Mouse (Mus musculus): ENCODE results near the gene Atg16l2. TPM values are rescaled to one million over a fixed set of nuclear protein-coding genes. Genes with fewer than 3 reads are reported as not detected.

Gene Atg16l2
- polyA plus RNA-seq, 1 experiment = 6.6 TPM

DNA sequence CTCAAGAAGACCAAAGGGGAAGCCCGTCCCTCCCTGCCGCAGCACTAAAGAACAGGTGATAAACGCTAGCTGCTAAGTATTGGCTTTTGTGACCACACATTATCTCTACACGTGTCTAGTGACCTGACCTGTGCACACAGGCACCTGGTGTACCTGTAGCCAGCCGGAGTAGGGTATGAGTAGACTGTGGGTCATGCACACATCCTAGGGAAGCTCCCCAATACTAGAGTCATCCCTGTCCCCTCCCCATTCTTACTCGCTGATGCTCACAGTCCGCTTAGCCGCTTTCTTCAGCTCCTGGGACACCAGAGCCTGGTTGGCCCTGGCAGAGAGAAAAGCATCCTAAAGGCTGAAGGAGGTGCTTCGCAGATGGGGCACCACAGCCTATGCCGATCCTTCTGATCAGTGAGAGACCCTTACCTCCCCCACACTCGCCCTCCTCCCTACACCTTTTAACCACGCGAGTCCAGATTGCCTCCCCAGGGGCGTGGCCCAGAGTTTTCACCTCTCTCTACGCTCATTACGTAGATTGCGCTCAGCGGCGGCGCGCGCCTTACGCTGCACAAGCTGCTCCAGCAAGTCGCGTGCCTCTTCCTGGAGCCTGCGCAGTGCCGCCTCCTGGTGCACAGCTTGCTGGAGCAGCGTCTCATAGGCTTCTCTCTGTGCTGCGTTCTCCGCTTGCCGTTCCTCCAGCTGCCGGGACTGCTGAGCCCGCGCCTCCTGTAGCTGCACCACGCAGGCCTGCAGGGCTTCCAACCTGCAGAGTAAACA, 5.6 kb downstream of the Atg16l2 start:
- H3ac ChIP-seq (ENCODE audit: control insufficient read depth, insufficient read length) = no peak overlapping the region
- H3K79me2 ChIP-seq (ENCODE audit: control insufficient read depth, insufficient read depth) = peaks cover 9% of the 10 kb centered on the region
- no peak overlapping the region for H3K4me2 ChIP-seq (ENCODE audit: low read depth)
- peaks cover 13% of the 10 kb centered on the region for H3K36me3 ChIP-seq (ENCODE audit: control insufficient read depth, insufficient read depth)
- no peaks in the 10 kb centered on the region for H3K27me3 ChIP-seq (ENCODE audit: control insufficient read depth, insufficient read depth, insufficient read length)
- no peak for TF ChIP-seq MYOD1 (IDR thresholded peaks at IDR 0.05; ENCODE audit: control insufficient read depth in 1 of 3, insufficient read length in 2 of 3, low read depth in 2 of 3)
- TF ChIP-seq TCF12 (IDR thresholded peaks at IDR 0.05; ENCODE audit: insufficient read depth, poor library complexity, severe bottlenecking) = no peak
- no peak for TF ChIP-seq SRF (IDR thresholded peaks at IDR 0.05; ENCODE audit: control insufficient read depth, insufficient read length, low read depth)
- no peak for TF ChIP-seq TCF3 (IDR thresholded peaks at IDR 0.05; ENCODE audit: insufficient read length, low read depth)
- no peak for TF ChIP-seq REST (IDR thresholded peaks at IDR 0.05; ENCODE audit: insufficient read depth, insufficient read length)
- no peak for TF ChIP-seq USF1 (IDR thresholded peaks at IDR 0.05; ENCODE audit: low read depth)
- TF ChIP-seq E2F4 (IDR thresholded peaks at IDR 0.05; ENCODE audit: insufficient read depth) = no peak
- TF ChIP-seq POLR2AphosphoS2 (IDR thresholded peaks at IDR 0.05; ENCODE audit: insufficient read length, low read depth) = no peak
- no peak for TF ChIP-seq MYOG (IDR thresholded peaks at IDR 0.05; ENCODE audit: control insufficient read depth in 1 of 3, insufficient read depth in 1 of 3, insufficient read length in 2 of 3, low read depth in 2 of 3)
- H3K4me3 ChIP-seq = no peak overlapping the region

DNA sequence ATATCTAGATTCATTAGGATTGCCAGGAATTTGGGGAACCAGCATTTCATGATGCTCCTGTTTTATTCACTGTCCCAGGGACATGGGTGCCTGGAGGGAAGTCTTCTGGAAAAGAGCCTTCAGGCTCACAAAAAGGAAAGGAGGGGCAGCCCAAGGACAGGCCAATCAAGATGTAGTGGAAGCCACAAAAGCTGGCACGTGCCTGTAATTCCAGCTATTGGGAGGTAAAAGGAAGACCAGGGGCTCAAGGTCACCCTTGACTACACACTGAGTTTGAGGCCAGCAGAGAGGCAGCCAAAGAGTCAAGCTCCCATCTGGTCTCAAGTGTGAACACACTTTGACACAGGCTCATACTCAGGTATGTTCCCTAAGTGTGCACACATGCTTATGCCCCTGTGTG, 6.6 kb downstream of the Atg16l2 start:
- Histone ChIP-seq H3K4me2 (ENCODE audit: low read depth) (no peak overlapping the region), H3K27me3 (ENCODE audit: control insufficient read depth, insufficient read depth, insufficient read length) (no peaks in the 10 kb centered on the region), H3ac (ENCODE audit: control insufficient read depth, insufficient read length) (no peak overlapping the region), H3K79me2 (ENCODE audit: control insufficient read depth, insufficient read depth) (peaks cover 3% of the 10 kb centered on the region), H3K4me3 (no peak overlapping the region), H3K36me3 (ENCODE audit: control insufficient read depth, insufficient read depth) (peaks cover 13% of the 10 kb centered on the region)
- TF ChIP-seq REST (IDR thresholded peaks at IDR 0.05; ENCODE audit: insufficient read depth, insufficient read length) (no peak), MAX (IDR thresholded peaks at IDR 0.05; ENCODE audit: low read depth) (no peak), E2F4 (IDR thresholded peaks at IDR 0.05; ENCODE audit: insufficient read depth) (no peak), TCF3 (IDR thresholded peaks at IDR 0.05; ENCODE audit: insufficient read length, low read depth) (no peak), SRF (IDR thresholded peaks at IDR 0.05; ENCODE audit: control insufficient read depth, insufficient read length, low read depth) (no peak), POLR2AphosphoS2 (IDR thresholded peaks at IDR 0.05; ENCODE audit: insufficient read length, low read depth) (no peak), USF1 (IDR thresholded peaks at IDR 0.05; ENCODE audit: low read depth) (no peak), CEBPB (IDR thresholded peaks at IDR 0.05; ENCODE audit: insufficient read depth, poor library complexity, severe bottlenecking) (no peak)

DNA sequence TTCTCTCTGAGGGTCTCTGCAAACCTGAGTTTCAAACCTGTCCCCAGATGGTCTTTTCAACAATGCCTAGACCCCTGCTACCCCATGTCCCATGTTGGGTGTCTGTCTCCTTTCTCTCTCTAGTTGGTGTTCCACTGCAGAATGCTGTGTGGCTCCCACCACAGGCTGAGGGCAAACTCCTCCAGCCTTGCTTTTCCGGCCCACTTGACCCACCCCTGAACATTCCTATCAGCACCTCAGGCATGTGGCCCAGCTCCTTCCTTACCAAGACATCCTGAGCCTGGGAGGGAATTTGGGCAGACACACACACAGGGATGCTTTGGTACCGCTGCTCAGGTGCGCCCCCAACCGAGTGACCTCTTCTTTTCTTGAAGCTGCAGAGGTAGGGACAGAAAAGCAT, 8.4 kb downstream of the Atg16l2 start:
- TF ChIP-seq MYOG (IDR thresholded peaks at IDR 0.05; ENCODE audit: control insufficient read depth in 1 of 3, insufficient read depth in 1 of 3, insufficient read length in 2 of 3, low read depth in 2 of 3) (no peak), MAX (IDR thresholded peaks at IDR 0.05; ENCODE audit: low read depth) (no peak), TCF3 (IDR thresholded peaks at IDR 0.05; ENCODE audit: insufficient read length, low read depth) (no peak), REST (IDR thresholded peaks at IDR 0.05; ENCODE audit: insufficient read depth, insufficient read length) (no peak), POLR2A (IDR thresholded peaks at IDR 0.05; ENCODE audit: insufficient read length, low read depth) (no peak)
- no peak overlapping the region for H3K4me3 ChIP-seq
- no peaks in the 10 kb centered on the region for H3K79me2 ChIP-seq (ENCODE audit: control insufficient read depth, insufficient read depth)
- no peak overlapping the region for H3ac ChIP-seq (ENCODE audit: control insufficient read depth, insufficient read length)
- H3K27me3 ChIP-seq (ENCODE audit: control insufficient read depth, insufficient read depth, insufficient read length) = no peaks in the 10 kb centered on the region
- H3K4me2 ChIP-seq (ENCODE audit: low read depth) = no peak overlapping the region
- H3K36me3 ChIP-seq (ENCODE audit: control insufficient read depth, insufficient read depth) = peaks cover 13% of the 10 kb centered on the region

DNA sequence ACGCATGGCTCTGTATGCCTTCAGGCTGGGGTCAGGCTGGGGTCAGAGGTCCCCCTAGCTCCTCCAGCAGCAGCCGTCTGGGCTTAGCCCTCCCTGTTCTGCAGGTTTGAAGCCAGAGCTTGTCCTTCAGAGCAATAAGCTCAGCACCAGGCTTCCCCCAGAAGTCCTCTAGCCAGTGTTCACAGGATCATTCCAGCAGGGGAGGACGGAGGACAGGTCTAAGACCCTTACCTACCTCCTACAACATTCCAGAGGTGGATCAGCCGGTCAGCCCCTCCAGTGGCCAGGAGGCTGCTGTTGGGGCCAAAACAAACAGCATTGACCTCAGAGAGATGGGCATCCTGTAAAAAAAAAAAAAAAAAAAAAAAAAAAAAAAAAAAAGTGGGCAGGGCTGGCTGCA, 8.9 kb downstream of the Atg16l2 start:
- no peak for TF ChIP-seq TCF12 (IDR thresholded peaks at IDR 0.05; ENCODE audit: insufficient read depth, poor library complexity, severe bottlenecking)
- no peak for TF ChIP-seq CEBPB (IDR thresholded peaks at IDR 0.05; ENCODE audit: insufficient read depth, poor library complexity, severe bottlenecking)
- no peak for TF ChIP-seq TCF3 (IDR thresholded peaks at IDR 0.05; ENCODE audit: insufficient read length, low read depth)
- TF ChIP-seq MAX (IDR thresholded peaks at IDR 0.05; ENCODE audit: low read depth) = no peak
- no peak for TF ChIP-seq POLR2AphosphoS2 (IDR thresholded peaks at IDR 0.05; ENCODE audit: insufficient read length, low read depth)
- no peak for TF ChIP-seq MYOD1 (IDR thresholded peaks at IDR 0.05; ENCODE audit: control insufficient read depth in 1 of 3, insufficient read length in 2 of 3, low read depth in 2 of 3)
- no peak for TF ChIP-seq E2F4 (IDR thresholded peaks at IDR 0.05; ENCODE audit: insufficient read depth)
- TF ChIP-seq POLR2A (IDR thresholded peaks at IDR 0.05; ENCODE audit: insufficient read length, low read depth) = no peak
- no peak overlapping the region for H3ac ChIP-seq (ENCODE audit: control insufficient read depth, insufficient read length)
- peaks cover 13% of the 10 kb centered on the region for H3K36me3 ChIP-seq (ENCODE audit: control insufficient read depth, insufficient read depth)
- H3K27me3 ChIP-seq (ENCODE audit: control insufficient read depth, insufficient read depth, insufficient read length) = no peaks in the 10 kb centered on the region
- no peak overlapping the region for H3K4me3 ChIP-seq
- H3K79me2 ChIP-seq (ENCODE audit: control insufficient read depth, insufficient read depth) = no peaks in the 10 kb centered on the region
- H3K4me2 ChIP-seq (ENCODE audit: low read depth) = no peak overlapping the region

DNA sequence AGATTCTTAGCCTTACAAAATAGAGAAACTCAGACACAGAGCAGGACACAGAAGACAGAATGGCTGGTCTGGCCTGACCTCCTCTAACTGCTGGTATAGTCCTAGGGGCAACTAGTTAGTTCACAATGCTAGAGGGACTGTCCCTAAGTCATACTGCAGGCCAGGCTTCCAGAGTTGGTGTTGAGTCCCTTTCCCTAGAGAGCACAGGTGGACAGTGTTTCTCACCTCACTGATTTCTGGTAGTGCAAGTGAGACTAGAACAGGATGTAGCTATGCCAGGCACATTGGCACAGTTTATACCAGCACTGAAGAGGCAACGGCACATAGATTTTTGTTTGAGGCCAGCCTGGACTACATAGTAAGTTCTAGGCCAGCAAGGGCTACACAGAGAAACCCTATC, 9.4 kb downstream of the Atg16l2 start:
- H3K4me2 ChIP-seq (ENCODE audit: low read depth) = no peak overlapping the region
- no peak for TF ChIP-seq TCF12 (IDR thresholded peaks at IDR 0.05; ENCODE audit: insufficient read depth, poor library complexity, severe bottlenecking)
- no peak for TF ChIP-seq REST (IDR thresholded peaks at IDR 0.05; ENCODE audit: insufficient read depth, insufficient read length)
- TF ChIP-seq MYOD1 (IDR thresholded peaks at IDR 0.05; ENCODE audit: control insufficient read depth in 1 of 3, insufficient read length in 2 of 3, low read depth in 2 of 3) = no peak
- no peak for TF ChIP-seq POLR2AphosphoS2 (IDR thresholded peaks at IDR 0.05; ENCODE audit: insufficient read length, low read depth)
- peaks cover 13% of the 10 kb centered on the region for H3K36me3 ChIP-seq (ENCODE audit: control insufficient read depth, insufficient read depth)
- no peak overlapping the region for H3ac ChIP-seq (ENCODE audit: control insufficient read depth, insufficient read length)
- no peaks in the 10 kb centered on the region for H3K27me3 ChIP-seq (ENCODE audit: control insufficient read depth, insufficient read depth, insufficient read length)
- no peak overlapping the region for H3K4me3 ChIP-seq
- H3K79me2 ChIP-seq (ENCODE audit: control insufficient read depth, insufficient read depth) = no peaks in the 10 kb centered on the region

All from myocyte (in vitro differentiated cells).